Mouse (Mus musculus) E14TG2a.4 (cell line): ENCODE measurements around the gene Dgkz.
A peak's percentile ranks its signal among the peaks of the same experiment; 100 is the strongest.

Source experiments
- H3K27me3 ChIP-seq: 2 replicates; pipeline ENCODE4 v1.6.1; 2014; ENCODE audit warnings: low read length, control low read depth; ENCODE audit not compliant: insufficient read depth
- H3K36me3 ChIP-seq: 2 replicates; pipeline ENCODE4 v1.6.1; 2014; ENCODE audit warnings: low read length, control low read depth; ENCODE audit not compliant: insufficient read depth
- H3K4me1 ChIP-seq: replicated peaks from 2 replicates; pipeline ENCODE4 v1.6.1; 2014; ENCODE audit warnings: low read depth, low read length, control low read depth
- H3K4me3 ChIP-seq: replicated peaks from 2 replicates; pipeline ENCODE4 v1.5.1; 2014; ENCODE audit warnings: mild to moderate bottlenecking, low read length
- H3K9me3 ChIP-seq: 2 replicates; pipeline ENCODE4 v1.6.1; 2014; ENCODE audit warnings: low read length, control low read depth
- CTCF ChIP-seq: conservative IDR thresholded peaks from 2 replicates; pipeline ENCODE4 v1.5.1; 2014; ENCODE audit warnings: low read length
- NANOG ChIP-seq: IDR thresholded peaks from 2 replicates; pipeline ENCODE4 v1.6.1; 2014; ENCODE audit warnings: borderline replicate concordance, low read length, mixed read lengths
- POU5F1 ChIP-seq: IDR thresholded peaks from 2 replicates; pipeline ENCODE4 v1.6.1; 2014; ENCODE audit warnings: low read length, borderline replicate concordance

The Dgkz gene

DNA sequence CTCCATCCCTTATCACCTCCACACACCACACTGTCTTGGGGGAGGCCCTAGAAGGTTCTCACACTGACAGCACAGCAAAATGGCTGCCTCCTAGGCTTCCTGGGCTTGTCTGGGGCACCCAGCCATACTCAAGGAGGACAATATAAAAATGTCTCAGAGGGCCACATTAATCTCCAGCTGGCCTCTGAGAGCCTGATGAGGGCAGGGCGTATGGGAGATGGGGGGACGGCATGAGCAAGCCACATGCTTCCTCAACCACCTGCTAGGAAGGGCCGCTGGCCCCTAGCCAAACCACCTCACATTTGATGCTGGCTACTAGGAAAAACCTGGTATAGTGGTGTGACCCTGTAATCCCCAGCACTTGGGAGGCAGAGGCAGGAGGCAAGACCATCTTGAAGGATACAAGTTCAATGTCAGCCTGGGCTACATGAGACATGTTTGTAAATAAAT is 26.8 kb downstream of the Dgkz start:
- H3K4me3 ChIP-seq, result no peak overlapping the region
- H3K9me3 ChIP-seq, result no peaks in the 10 kb centered on the region
- no peaks in the 10 kb centered on the region for H3K27me3 ChIP-seq
- H3K36me3 ChIP-seq, result peaks cover 7% of the 10 kb centered on the region; the same call in 1 of the 2 replicates
- TF ChIP-seq POU5F1 (no peak), NANOG (no peak), CTCF (no peak)
- H3K4me1 ChIP-seq, result peaks cover 76% of the 10 kb centered on the region

DNA sequence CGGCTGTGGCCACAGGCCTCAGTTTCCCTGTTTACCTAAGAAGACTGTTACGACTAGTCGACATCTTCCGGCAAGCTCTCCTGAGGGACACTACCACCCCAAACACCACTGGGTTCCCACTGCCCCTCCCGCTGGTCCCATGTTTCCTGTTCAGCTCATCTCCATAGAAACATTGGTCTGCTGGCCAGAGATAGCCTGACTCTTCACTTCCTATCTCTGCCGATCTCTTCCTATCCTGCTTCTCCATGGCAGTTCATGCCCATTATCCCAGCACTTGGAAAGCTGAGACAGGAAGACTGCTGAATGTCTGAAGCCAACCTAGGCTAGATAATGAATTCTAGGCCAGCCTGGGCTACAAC is 27.5 kb downstream of the Dgkz start:
- Histone ChIP-seq H3K9me3 (no peaks in the 10 kb centered on the region), H3K4me1 (peaks cover 77% of the 10 kb centered on the region), H3K4me3 (no peak overlapping the region), H3K27me3 (no peaks in the 10 kb centered on the region), H3K36me3 (peaks cover 7% of the 10 kb centered on the region; the same call in 1 of the 2 replicates)
- TF ChIP-seq NANOG, result no peak
- no peak for TF ChIP-seq CTCF
- TF ChIP-seq POU5F1, result no peak

DNA sequence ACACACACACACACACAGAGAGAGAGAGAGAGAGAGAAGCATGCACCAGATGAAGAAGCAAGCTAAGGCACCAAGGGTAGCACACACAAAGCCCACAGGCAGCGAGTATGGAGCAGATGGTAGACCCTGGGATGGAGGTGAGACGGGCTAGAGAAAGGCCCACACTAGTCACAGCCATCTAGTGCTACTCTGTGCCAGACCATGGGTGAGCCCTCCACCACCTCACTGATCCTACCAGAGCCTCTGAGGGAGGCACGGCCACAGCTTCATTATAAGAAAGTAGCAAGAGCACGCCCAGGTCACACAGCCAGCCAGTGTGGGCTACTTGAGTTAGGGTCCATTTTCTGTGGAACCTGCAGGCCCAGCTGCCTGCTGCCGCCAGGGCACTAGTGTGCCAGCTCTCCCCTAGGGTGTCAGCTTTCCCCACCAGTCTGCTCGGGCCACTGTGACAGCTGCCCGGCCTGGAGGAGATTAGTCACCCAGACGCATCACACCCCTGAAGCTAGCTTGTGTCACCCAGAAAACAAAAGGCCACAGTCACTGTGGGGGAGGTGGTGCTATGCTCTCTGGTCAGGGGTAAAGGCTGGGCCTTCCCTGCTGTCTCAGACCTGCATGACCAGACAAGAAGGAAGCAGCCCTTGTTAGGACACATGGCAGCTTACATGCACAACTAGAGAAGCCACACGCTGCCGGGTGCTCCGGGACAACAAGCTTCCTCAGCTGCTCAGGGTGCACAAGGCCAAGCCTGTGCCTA is 28.1 kb downstream of the Dgkz start:
- no peak for TF ChIP-seq NANOG
- no peak for TF ChIP-seq POU5F1
- no peak for TF ChIP-seq CTCF
- Histone ChIP-seq H3K4me3 (no peak overlapping the region), H3K4me1 (peaks cover 78% of the 10 kb centered on the region), H3K27me3 (no peaks in the 10 kb centered on the region), H3K9me3 (no peaks in the 10 kb centered on the region), H3K36me3 (peaks cover 7% of the 10 kb centered on the region; the same call in 1 of the 2 replicates)

- H3K9me3 ChIP-seq, result no peaks in the 10 kb centered on the region
- H3K27me3 ChIP-seq, result no peaks in the 10 kb centered on the region
- H3K4me1 ChIP-seq, result peaks cover 78% of the 10 kb centered on the region
- no peak overlapping the region for H3K4me3 ChIP-seq
- no peak for TF ChIP-seq CTCF
- no peak for TF ChIP-seq POU5F1
- TF ChIP-seq NANOG, result no peak
- peaks cover 10% of the 10 kb centered on the region; the same call in 1 of the 2 replicates for H3K36me3 ChIP-seq
Measured at GRCm38 (mm10) chr2:91946836-91947235, 28.8 kb downstream of the Dgkz start.

GRCm38 (mm10) chr2:91945483-91945882 is 30.2 kb downstream of the Dgkz start, which contains the start of gene Gm9821:
Gene Gm9821, plus strand, starts transcription at chr2:91945703.
- Histone ChIP-seq H3K27me3 (no peaks in the 10 kb centered on the region), H3K36me3 (peaks cover 22% of the 10 kb centered on the region), H3K9me3 (no peaks in the 10 kb centered on the region), H3K4me1 (peaks cover 71% of the 10 kb centered on the region), H3K4me3 (peak within 1 kb of the TSS; percentile 60)
- TF ChIP-seq CTCF (no peak), POU5F1 (no peak), NANOG (no peak)

DNA sequence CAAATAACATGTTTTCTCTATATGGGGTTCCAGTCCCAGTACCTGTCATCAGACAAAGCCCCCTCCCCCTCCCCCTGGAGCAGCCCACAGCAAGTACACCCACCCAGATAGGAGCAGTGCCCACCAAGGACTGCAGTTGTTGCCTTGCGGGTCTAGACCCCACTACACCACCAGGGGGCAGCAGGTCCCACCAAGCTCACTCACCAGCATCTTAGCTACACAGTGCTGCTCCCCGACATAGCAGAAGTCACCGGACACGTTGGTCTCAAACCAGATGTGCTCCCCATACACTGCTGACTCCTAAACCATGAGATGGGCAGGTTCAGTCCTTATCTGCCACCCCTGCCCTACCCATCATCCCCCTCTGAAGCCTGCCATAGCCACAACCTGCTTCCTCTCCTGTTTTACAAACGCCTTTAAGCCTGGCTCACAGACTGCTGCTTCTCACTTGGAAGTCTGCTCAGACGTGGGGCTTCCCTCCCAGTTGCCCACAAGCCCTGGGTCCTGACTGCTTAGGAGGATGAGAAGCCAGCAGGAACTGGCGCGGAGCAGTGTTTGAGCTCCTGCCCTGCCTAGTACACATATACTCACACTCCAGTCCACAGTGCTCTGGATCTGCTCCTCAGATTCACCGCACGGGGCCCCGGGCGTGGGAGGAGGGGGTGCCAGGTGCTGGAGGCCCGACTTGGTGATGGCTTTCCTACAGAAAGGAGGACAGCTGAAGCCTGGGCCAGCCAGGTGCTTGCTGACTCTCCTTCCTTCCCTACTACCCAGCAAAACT is 31.3 kb downstream of the Dgkz start:
- Histone ChIP-seq H3K9me3 (no peaks in the 10 kb centered on the region), H3K4me1 (peaks cover 59% of the 10 kb centered on the region), H3K36me3 (peaks cover 33% of the 10 kb centered on the region), H3K4me3 (peak overlapping the region; percentile 60), H3K27me3 (no peaks in the 10 kb centered on the region)
- TF ChIP-seq NANOG, result no peak
- TF ChIP-seq CTCF, result peak; percentile 88

DNA sequence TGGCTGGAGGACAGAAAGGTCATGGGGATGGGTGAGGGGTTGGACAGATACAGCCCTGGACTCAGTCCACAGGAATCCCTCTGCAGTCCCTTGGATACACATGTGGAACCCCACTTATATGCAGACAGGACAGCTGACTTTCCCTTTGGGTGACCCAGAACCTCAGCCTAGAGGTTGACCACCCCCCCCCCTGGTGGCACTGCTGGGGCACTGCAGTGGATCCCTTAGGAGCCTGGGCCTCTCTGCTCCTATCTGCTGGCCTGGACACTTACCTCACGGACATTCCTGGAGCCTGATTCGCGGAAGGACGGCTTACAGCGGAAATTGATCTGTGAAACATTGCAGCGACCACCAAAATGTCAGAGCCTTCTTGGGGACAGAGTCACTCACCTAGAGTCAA is 33.3 kb downstream of the Dgkz start:
- H3K4me1 ChIP-seq, result peaks cover 55% of the 10 kb centered on the region
- no peaks in the 10 kb centered on the region for H3K9me3 ChIP-seq
- no peaks in the 10 kb centered on the region for H3K27me3 ChIP-seq
- peaks cover 53% of the 10 kb centered on the region for H3K36me3 ChIP-seq
- TF ChIP-seq CTCF (peak; percentile 69), NANOG (no peak)
- H3K4me3 ChIP-seq, result no peak overlapping the region

DNA sequence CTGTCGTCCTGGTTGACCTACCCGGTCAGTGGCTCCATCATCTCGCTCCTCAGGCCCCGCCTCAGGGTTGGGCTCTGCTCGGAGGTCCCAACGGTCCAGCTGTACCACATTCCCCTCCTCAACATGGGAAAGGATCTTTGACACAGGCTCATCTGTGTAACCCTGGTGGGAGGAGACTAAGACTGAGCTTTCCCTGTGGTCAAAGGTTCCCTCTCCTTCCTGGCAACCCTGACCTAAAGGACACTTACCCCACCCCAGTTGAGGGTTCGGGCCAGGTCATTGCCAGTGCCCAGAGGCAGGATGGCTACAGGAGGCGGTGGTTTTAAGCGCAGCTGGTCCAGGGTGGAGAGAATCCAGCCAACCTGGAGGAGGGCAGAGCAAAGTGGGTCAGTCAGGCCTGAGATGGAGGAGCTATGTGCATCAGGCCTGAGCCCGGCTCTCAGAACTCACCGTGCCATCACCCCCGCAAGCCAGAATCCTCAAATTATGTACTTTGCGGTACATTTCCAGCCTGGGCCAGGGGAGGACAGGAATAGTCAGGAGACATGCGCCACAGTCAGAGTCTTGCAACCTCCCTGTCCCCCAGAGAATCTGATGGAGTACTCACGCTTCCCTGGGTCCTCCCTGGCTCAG is 36.2 kb downstream of the Dgkz start:
- H3K36me3 ChIP-seq, result peaks cover 76% of the 10 kb centered on the region
- no peak overlapping the region for H3K4me3 ChIP-seq
- no peaks in the 10 kb centered on the region for H3K9me3 ChIP-seq
- no peaks in the 10 kb centered on the region for H3K27me3 ChIP-seq
- H3K4me1 ChIP-seq, result peaks cover 57% of the 10 kb centered on the region
- TF ChIP-seq NANOG, result no peak
- TF ChIP-seq CTCF, result no peak; the same call in 1 of the 2 replicates
- TF ChIP-seq POU5F1, result no peak
